Mouse (Mus musculus): ENCODE measurements around the gene Tomm20.

Gene Tomm20

DNA sequence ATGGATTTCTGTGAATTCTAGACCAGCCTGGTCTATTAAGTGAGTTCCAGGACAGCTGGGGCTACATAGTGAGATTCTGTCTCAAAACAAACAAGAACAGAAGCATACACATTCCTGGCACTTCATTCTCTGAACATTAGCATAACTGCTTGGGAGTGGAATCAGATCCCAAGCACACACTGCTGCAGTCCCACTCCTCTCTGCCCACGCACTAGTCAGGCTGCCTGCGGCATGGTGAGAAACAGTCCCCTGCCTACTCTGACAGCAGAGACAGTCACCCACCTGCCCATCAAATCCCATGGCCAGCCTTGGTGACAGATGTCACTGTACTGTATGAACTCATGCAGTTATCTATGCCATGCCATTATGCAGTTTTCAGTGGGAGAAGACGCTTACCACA is 15.9 kb upstream of the Tomm20 start:
- in situ Hi-C loops (cut with MboI), result no loop called here

DNA sequence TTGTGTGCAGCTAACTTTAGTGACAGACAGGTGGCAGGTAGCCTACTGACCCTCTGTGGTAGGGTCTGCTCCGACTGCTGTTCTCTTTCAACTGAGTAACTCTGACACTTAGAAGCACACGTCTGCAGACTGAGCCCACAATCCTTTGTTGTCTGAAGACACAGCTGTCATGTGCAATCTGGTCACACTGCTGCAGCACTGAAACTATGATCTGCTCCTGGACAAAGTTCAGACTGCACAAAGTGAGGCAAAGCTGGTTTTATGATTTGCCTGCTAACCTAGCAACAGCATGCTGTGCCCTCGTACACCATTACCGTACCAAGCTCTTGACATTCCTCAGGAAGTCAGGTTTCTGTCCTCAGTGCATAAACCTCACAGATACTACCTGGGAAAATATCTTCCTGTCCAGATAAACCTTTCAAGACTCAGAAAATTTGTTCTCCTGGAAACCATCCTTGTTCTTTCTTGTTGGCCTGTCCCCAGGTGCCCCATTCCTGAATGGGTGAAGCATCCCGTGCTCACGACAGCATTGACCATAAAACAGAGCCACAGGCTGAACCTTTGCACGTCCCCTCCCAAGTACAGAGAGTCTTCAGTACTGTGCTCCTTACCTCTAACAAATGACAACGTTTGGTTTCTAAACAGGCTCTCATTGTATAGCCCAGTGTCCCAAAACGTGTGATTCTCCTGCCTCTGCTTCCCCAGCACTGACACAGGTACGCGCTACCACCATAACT is 6.4 kb upstream of the Tomm20 start:
- in situ Hi-C loops (cut with MboI), result no loop called here

DNA sequence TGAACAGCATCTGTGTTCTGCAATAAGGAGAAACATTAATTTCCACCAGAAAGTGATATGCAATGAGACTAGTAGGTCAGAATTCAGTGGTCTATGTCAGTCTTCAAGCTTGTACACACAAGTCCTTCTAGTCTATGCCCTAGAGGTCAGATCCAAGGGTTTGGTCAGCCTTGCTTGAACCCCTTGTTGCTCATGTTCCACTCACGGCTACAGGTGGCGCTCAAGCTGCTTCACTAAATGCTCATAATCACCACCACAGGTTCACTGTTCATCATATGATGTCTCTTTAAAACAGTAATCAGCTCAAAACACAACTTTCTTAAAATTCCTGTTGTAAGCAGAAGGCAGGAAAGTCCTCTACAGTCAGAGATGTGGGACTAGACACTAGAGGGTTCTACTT is 3.9 kb upstream of the Tomm20 start:
- in situ Hi-C loops (cut with MboI), result no loop called here

DNA sequence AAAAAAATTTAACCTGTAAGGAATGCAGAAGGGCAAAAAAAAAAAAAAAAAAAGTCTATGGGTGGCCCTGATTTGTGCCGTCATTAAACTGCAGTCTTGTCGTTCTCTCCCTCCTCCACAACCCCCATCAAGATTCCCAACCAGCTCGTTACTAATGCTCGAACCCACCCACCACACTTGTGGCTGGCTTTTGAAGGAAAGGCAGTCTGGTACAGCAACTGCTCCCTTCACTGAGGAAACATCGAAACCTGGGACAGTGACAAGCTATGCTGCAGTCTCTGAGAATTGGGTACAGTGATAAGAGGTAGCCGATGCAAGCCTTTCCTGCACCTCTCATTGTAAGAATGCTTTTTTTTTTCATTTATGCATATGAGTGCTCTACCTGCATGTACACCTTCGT is 800 bp upstream of the Tomm20 start:
- in situ Hi-C loops (cut with MboI), result no loop called here

DNA sequence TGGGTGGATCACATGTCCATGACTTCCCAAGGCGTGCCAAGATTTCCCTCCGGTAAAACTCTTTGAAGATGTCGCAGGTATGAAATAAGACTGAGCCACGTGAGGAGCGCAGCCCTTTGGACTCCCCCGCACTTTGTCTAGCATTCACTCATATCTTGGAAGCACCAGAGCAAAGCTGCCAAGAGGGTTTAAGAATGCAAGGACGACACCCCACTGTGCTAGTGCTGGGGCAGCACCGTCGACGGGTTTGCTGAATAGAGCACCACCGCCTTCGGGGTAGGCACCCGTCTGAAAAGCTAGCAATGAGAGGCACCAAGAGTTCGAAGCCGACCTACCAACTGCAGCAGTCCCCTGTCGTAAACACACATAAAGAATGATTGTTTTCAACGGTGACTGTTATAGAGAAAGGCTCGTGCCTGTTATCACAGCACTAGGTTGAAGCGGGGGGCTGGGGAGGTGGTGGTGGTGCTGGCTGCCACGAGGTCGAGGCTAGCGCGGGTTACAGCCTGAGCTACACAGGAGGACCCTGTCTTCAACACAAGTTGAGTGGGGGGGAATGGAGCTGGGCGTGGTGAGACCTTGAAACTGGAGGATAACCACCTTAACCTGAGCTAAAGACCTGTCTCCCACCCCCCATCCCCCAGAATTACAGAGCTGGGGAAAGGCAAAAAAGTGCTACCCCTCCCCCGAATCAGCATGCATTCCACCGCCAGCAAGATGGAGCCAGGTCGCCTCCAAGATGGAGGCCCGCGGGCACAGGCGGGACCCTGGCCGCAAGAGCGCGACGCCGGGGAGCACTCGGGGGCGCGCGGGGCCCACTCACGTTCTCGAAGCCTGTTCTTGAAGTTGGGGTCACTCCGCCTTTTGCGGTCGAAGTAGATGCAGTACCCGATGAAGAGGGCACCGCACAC is 608 bp downstream of the Tomm20 start:
- in situ Hi-C loops (cut with MboI), result no loop called here

DNA sequence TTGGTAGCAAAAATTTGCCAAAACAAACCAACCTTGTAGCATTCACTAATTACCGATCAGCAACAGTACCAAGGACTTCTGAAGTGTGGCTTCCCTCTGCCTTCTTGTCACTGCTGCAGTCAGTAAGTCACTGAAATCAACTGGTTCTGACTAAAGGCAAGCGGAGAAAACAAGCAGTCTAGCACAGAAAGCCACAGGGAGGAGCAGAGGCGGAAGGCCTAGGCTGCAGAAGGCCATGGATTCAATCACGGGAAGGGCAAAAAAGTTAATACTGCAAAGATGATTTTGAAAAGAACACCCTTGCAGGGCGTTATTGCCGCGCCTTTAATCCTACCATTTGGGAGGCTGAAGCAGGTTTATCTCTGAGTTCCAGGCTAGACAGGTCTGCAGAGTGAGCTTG is 2.1 kb downstream of the Tomm20 start:
- in situ Hi-C loops (cut with MboI), result no loop called here

- in situ Hi-C loops (cut with MboI), result no loop called here
These were observed 8.3 kb downstream of the Tomm20 start for GRCm38 (mm10) chr8:126937337-126937736.

- in situ Hi-C loops (cut with MboI), result no loop called here
These were observed 9.7 kb downstream of the Tomm20 start for GRCm38 (mm10) chr8:126935932-126936331.

DNA sequence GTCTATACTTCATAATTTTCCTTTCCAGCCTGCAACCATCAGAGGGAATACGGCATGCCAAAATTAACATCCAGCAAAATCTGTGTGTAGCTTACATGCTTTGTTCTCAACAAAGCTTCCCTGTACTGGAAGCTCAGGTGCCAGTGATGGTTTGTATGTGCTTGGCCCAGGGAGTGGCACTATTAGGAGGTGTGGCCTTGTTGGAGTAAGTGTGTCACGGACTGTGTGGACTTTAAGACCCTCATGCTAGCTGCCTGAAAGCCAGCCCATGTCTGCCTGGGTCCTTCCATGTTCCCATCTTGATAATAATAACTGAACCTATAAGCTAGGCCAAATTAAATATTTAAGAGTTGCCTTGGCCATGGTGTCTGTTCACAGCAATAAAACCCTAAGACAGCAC is 10.3 kb downstream of the Tomm20 start:
- in situ Hi-C loops (cut with MboI), result no loop called here

- in situ Hi-C loops (cut with MboI), result no loop called here
These were observed 13.0 kb downstream of the Tomm20 start for GRCm38 (mm10) chr8:126932656-126933055.

GRCm38 (mm10) chr8:126932249-126932648 is 13.4 kb downstream of the Tomm20 start:
- in situ Hi-C loops (cut with MboI), result no loop called here

- in situ Hi-C loops (cut with MboI), result no loop called here
These were observed 13.9 kb downstream of the Tomm20 start for GRCm38 (mm10) chr8:126931720-126932119.

DNA sequence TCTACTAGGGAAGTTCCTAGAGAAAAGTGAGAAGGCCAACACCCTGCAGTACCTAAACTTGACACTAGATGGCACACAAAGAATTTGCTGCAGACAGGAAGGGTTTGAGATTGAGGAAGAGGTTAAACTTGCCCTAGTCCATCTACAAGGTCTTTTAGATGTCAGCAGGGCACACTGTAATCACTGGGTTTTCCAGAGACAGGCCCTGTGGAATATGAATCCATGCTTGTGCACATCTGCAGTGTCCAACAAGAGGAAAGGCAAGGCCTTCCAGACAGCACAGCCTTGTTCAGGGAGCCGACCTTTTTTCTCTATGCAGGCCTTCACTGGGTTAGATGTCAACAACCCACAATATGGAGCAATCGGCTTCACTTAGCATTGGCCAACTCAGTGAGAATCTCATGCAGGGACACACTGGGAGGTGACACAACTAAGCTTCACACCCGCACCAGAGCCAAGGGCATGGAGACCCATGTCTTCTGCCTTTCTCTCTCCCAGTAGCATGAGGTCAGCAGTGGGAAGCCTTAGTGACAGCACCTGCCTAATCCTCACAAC is 16.0 kb downstream of the Tomm20 start:
- in situ Hi-C loops (cut with MboI), result loop anchor here (5.0 kb wide), 1 partner anchor 432 kb away; no protein-coding TSS in a partner anchor

GRCm38 (mm10) chr8:126928755-126929505 is 16.7 kb downstream of the Tomm20 start:
- in situ Hi-C loops (cut with MboI), result loop anchor here (5.0 kb wide), 1 partner anchor 432 kb away; no protein-coding TSS in a partner anchor

GRCm38 (mm10) chr8:126928028-126928427 is 17.6 kb downstream of the Tomm20 start:
- in situ Hi-C loops (cut with MboI), result loop anchor here (5.0 kb wide), 1 partner anchor 431 kb away; no protein-coding TSS in a partner anchor

- in situ Hi-C loops (cut with MboI), result loop anchor here (5.0 kb wide), 1 partner anchor 430 kb away; no protein-coding TSS in a partner anchor
These were observed 18.6 kb downstream of the Tomm20 start for GRCm38 (mm10) chr8:126927058-126927457.

DNA sequence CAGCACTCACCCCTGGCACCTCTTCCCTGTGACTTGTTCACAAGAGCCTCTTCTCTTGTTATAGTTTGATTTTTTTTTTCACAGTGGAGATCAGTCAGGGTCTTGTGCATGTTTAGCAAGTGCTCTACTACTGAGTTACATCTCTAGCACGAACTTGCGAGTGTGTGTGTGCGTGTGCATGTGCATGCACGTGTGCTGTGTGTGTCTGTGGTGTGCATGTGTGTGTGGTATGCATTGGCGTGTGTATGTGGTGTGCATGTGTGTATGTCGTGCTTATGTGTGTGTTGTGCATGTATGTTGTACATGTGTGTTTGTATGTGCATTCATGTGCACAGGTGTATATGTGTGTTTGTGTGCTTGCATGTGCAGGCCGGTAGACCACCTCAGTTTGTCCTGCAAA is 22.7 kb downstream of the Tomm20 start:
- in situ Hi-C loops (cut with MboI), result no loop called here

DNA sequence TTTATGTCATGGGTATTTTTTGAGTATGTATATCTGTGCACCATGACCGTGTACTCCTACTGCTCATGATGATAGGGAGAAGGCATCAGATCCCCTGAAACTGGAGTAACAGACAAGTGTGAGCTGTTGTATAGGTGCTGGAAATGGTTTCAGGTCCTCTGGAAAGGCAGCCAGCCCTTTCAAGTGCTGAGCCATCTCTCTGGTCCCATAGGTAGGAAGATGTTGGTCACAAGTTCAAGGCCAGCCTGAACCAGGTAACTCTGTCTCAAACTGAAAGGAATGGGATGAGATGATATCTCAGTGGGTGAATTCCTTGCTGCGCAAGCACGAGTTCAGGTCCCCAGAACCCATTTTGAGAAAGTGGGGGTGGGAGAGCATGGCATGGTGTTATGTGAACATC is 24.2 kb downstream of the Tomm20 start:
- in situ Hi-C loops (cut with MboI), result no loop called here

DNA sequence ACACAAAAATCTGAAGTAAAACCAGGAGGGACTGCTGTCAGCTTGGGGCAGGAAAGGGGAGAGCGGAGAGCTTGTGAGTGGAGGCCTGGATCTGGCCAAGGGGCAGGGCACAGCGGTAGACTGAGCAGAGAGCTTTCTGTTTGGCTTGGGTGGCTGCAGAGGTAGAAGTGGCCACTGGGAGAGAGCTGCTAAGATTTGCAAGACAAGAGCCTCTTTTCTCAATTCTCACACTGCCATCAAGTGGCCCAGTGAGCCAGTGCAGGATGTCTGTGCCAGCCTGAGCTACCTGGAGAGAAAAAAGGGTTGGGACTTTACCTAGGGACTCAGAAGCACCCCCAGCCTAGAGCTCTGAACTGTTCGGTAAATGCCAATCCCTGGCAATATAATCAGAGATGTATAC is 24.8 kb downstream of the Tomm20 start:
- in situ Hi-C loops (cut with MboI), result no loop called here

- in situ Hi-C loops (cut with MboI), result no loop called here
These were observed 25.3 kb downstream of the Tomm20 start for GRCm38 (mm10) chr8:126920386-126920785.

DNA sequence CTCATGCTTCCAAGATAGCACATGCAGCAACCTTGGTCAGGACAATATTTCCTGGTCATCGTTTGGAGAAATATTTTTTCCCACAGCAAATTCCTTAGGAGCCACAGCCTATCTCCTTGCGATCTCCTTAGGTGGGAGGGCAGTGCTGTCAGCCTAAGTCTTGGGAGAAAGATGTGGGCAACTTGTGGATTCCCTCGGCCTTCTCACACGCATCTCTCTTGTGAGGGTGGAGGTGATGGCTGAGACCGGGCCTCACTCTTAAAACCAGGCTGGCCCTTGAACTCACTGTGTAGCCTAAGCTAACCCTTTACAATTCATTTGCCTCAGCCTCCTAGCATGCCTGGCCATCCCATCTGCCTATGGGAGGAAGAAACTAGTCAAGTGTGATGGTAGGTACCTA is 25.9 kb downstream of the Tomm20 start:
- in situ Hi-C loops (cut with MboI), result no loop called here

DNA sequence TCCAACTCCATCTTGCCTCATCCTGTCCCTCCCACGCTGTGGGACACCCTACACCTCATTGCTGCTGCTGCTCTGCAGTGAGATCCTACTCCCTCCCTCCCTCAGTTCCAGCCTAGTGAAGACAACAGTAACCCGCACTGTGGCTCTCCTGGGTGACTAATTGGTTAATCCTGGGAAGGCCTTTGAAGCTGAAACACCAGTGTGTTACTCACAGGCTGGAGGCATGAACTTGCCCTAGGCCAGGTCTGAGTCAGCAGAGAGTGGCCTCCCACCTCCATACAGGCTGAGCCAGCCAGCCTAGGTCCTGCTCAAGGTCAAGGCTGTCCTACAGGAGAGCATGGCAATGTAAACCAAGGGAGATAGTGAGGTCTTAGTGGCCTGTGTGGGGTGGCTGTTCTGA is 26.4 kb downstream of the Tomm20 start:
- in situ Hi-C loops (cut with MboI), result no loop called here

All from mature B cell (primary cell).